9 mouse cellular contexts compared by ENCODE assay signal in the genomic region with DNA sequence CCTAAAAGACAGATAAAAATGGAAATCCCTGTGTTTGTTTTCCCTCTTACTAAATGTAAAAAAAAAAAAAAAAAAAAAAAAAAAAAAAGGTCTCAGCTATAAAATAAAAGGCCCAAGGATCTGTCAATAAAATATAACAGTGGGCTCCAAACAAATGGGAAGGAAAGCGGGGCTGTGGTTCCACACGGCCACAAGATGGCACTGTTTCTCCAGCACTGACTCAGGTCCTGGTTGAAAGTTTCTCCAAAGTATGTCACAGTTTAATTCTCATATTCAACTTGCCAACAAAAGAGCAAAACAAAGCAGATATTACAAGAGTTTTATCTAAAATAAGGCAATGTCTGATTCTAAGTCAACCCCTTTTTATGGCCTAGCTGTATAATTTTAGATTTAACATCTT. TPM values are rescaled to one million over a fixed set of nuclear protein-coding genes. Genes with fewer than 3 reads are reported as not detected.
A peak's percentile ranks its signal among the peaks of the same experiment; 100 is the strongest.
DNase-seq lines count a peak whose midpoint lies in the region; ATAC-seq and TF ChIP-seq lines count a peak whose summit lies in the region.
"Had no signal": no experiment of that assay in that cellular context is flagged by ENCODE, and none has a peak within 500 bp of the region (broad histone marks: within the 10 kb centered on the region; RNA-seq: fewer than 3 reads in every experiment).

No protein-coding gene starts in this region.

- H3K27me3 ChIP-seq in G1E (ENCODE audit: insufficient read depth, low read length) = no peaks in the 10 kb centered on the region

- DNase-seq in G1E (ENCODE audit: low spot score) = peak; percentile 8
- DNase-seq in adrenal gland, postnatal 14 days = peak; percentile 78
- peak; percentile 57 for DNase-seq in embryo, embryonic 9.5 days (ENCODE audit: extremely low spot score)
- peak; percentile 16 to 66 for DNase-seq in heart, adult 9 months (ENCODE audit: low spot score in 2 of 2)
- peak; percentile 78 to 81 for DNase-seq in layer of hippocampus, postnatal 10 days (ENCODE audit: low spot score in 2 of 2)
- DNase-seq in right cerebral cortex, postnatal 10 days (ENCODE audit: low spot score in 2 of 2) = peak; percentile 64 to 81
- DNase-seq in yolk sac, embryonic 10.5 days (ENCODE audit: low spot score) = peak; percentile 11

- ATAC-seq in G1E (ENCODE audit: extremely low read depth, insufficient number of reproducible peaks, low FRiP score, poor library complexity, severe bottlenecking) = no peak
- ATAC-seq in megakaryocyte, adult 5-6 weeks (ENCODE audit: poor library complexity, severe bottlenecking) = peak; percentile 91

- no peaks in the 10 kb centered on the region for H3K36me3 ChIP-seq in G1E (replicated peaks)

- no peaks in the 10 kb centered on the region for H3K4me1 ChIP-seq in G1E (ENCODE audit: insufficient read depth, low read depth, low read length)
- H3K4me1 ChIP-seq: megakaryocyte, embryonic 14.5 days had no signal

- no peak overlapping the region for H3K4me3 ChIP-seq in G1E (ENCODE audit: low read depth, low read length)
- H3K4me3 ChIP-seq: megakaryocyte, embryonic 14.5 days had no signal

- peak; percentile 53 for TF ChIP-seq CTCF in G1E (IDR thresholded peaks at IDR 0.05; ENCODE audit: low read depth, low read length)

- no peaks in the 10 kb centered on the region for H3K9me3 ChIP-seq in G1E (replicated peaks)
- H3K9me3 ChIP-seq: megakaryocyte, embryonic 14.5 days had no signal

RNA-seq across cellular contexts. Expression of gene Fas, which starts 43.8 kb away (rescaled TPM):
- total RNA-seq in G1E (2014; fragmentation: Nextera tagmentation) = not detected in 2 replicates
- not detected in 2 replicates for total RNA-seq in G1E (2017)
- polyA plus RNA-seq in G1E (2012) = not detected in 2 replicates
- total RNA-seq in adrenal gland, postnatal 14 days (2021) = 11.3 and 12.2 TPM in 2 replicates
- total RNA-seq in layer of hippocampus, postnatal 10 days (2021) = 1 to 10 TPM in 1 of 2 experiments, not detected in 1; 1.2 TPM
- total RNA-seq in megakaryocyte, adult 5-6 weeks (2015) = 20.5 and 37.5 TPM in 2 replicates
- 25.1 and 29.8 TPM in 2 replicates for total RNA-seq in megakaryocyte, adult 5-6 weeks (2017)

Comparison
In these comparisons a context has a peak if more than half of its experiments do, and no peak if none do; other contexts are left out.
1. DNase-seq: peak in every context shown above with its lines; median percentile 80 in layer of hippocampus, postnatal 10 days; 78 in adrenal gland, postnatal 14 days; 72 in right cerebral cortex, postnatal 10 days; 57 in embryo, embryonic 9.5 days; 41 in heart, adult 9 months; 11 in yolk sac, embryonic 10.5 days; 8 in G1E.